Mouse (Mus musculus) right cerebral cortex, adult 2 months (tissue): ENCODE data around the gene Fgd3.

Experiments used
- DNase-seq, 2 experiments: peaks; one replicate each; pipeline ENCODE4 v3.0.0; 2021 to 2022; ENCODE audit warnings: low spot score in 2 of 2

Fgd3 gene

GRCm38 (mm10) chr13:49341012-49341830 lies 21.1 kb upstream of the Fgd3 start, which contains the start of gene Bicd2:
Bicd2 (plus strand) TSS chr13:49341585.
- DNase-seq = peak; percentile 96 to 97

- DNase-seq = peak in 1 of 2 experiments; percentile 61
These were observed 18.9 kb upstream of the Fgd3 start for GRCm38 (mm10) chr13:49338893-49339546.

- no peak for DNase-seq
These were observed 15.2 kb upstream of the Fgd3 start for GRCm38 (mm10) chr13:49335077-49335982.

DNA sequence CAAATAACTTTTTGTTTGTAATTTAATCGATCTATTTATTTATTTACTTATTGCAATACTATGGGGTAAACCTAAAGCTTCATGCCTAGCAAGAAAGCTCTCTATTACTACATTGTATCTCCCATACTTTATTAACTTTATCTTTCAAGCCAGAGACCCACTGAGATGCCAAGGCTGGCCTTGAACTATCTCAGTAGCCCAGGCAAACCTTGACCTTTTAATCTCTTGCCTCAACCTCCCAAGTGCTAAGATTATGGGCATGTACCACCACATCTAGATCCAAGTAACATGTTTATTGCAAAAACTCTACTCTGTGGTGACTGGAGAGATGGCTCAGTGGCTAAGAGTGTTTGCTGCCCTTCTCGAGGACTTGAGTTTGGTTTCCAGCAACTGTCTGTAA lies 13.1 kb upstream of the Fgd3 start:
- DNase-seq = no peak

- no peak for DNase-seq
These were observed 8.0 kb upstream of the Fgd3 start for GRCm38 (mm10) chr13:49328101-49328500.

DNA sequence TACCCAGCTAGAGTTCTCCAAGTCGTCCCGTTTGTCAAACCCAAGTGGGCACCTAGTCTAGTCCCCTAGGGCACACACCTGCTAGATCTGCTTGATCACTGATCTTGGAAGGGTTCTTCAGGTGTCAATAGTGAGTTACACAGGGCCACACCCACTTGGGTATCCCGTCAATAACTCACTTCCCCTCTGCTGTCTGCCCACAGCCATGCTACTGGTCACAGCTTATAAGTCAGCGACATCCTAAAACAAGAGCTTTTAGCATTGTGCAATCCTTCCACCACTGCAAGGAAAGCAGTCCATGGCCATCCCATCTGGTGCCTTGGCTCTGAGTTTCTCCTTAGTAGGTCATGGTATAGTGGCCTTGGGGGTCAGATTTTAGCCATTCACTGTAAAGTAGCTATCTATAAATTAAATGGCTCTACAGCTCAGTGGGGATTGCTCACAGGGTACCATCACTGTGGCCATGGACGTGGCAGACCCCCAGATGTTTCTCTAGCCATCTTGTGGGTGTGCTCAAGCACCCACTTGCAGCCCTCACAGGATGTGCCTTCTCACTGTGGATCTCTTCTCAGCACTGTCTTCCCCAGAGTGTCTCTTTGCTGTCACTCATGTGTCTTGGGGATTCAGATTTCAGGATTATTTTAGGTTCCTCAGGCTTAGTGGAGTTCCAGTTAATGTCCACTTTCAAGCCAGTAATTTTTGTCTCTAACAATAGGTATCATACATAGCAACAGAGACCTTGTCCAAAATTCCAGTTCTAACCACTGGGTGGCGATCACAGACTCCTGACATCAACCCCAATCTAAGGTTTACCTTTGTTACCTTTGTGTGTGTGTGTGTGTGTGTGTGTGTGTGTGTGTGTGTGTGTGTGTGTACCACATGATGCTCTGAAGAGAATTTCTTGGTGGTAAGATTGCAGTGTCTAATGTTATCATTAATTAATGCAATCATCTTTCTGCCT lies 6.4 kb upstream of the Fgd3 start:
- DNase-seq = peak; percentile 66 to 81

DNA sequence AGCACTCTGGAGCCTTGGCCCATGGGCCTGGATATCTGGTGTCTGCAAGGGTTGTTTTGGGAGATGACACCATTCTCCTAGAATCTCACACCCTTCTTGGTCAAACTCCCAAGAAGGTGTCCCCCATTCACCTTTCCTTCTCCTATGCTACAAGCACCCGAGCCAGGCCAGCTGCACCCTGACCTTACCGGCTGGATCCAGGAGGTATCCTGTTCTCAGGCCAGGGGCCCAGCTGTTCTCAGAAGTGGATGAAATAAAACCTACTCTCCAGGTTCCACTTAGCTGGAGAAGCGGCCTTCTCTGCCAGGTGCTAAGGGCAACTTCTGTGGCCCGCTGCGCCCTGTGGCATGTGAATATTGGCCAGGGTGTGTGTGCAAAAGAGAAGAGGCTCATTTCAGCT lies 4.8 kb upstream of the Fgd3 start:
- DNase-seq = no peak

DNA sequence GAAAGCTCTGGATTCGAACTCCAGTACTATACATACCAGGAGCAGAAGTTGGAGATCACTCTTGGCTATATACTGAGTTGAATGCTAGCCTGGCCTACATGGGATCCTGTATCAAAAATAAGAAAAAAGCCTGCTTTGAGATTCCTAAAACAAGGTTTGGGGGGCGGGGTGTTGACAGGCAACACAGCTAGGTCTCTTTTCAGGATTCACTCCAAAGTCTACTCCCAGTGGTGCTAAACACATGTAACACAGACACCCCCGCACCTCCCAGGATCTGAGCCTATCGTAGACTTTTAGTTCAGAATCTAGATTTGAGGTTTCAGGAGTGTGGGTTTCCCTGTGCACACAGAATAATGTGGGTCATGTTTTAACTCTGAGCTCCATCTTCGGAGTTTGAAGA lies 2.6 kb upstream of the Fgd3 start:
- DNase-seq = peak; percentile 76 to 81

DNA sequence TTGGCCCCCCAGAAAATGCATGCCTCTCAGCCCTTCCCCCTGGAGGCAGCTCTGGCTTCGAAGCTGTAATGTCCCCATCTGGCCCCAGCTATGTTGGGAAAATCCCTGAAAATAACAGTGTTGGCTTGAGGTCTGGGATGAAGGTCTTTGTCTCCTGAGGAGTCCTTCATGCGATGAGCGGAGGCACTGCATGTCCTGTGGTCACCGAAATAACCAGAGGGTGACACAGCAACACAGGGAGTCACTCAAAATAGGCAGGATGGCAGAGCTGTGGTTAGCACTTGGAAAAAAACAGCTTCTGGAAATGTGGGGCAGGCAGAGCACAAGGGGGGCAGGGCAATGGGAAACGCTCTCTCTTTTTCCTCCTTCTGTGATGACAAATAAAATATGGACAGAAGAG lies 2.1 kb upstream of the Fgd3 start:
- no peak for DNase-seq

DNA sequence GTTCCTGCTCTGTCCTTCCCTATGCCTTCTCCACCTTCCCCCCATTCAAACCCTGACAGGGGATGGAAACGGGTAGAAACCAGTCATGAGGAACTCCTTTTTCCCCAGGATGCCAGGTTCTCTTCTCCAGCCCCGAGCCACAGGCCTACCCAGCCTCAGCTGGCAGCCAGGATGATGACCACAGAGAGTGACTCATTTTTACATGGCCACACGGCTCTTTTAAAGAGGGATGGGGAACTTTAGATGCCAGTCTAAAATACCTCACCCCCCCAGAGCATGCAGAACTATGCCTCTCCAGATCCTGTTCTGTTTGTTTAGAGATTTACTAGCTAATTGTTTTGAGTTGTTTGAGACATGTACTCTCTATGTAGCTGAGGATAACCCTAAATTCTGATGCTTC lies 1.3 kb upstream of the Fgd3 start:
- DNase-seq = no peak

GRCm38 (mm10) chr13:49320514-49320913 lies 403 bp upstream of the Fgd3 start:
- no peak for DNase-seq

GRCm38 (mm10) chr13:49317914-49318313 lies 2.2 kb downstream of the Fgd3 start:
- DNase-seq = no peak

DNA sequence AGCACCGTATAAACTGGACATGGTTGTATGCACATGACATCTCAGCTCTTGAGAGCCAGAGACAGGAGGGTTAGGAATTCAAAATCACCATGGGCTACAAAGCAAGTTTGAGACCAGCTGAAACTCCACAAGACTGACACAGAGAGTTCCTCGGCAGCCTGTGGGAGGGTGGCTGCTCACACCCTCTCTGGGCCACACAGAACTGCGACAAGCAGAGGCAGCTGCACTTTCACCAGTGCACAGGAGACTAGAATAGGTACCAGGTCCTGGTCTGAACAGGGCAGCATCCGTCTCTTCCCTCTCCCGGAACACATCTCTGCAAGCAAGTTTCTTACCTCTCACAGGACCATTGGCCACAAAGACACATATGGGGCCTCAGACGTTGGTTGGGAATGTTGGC lies 2.6 kb downstream of the Fgd3 start:
- DNase-seq = no peak

- DNase-seq = no peak
These were observed 3.5 kb downstream of the Fgd3 start for GRCm38 (mm10) chr13:49316386-49317162.

DNA sequence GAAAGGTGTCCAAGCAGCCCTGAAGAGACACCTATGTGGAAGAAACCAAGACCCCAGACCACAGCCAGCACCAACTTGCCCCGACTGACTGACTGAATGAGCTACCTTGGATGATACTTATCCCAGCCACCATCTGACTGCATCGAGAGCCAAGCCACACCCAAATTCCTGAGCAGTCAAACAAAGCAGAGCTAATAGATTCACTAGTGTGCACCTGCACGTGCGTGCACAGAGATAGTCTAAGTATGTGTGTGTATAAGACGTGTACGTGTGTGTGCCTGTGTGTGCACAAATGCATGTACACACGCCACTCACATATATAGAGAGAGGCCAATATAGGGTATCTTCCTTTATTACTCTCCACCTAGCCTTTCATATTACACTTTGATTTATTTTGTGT lies 8.5 kb downstream of the Fgd3 start:
- DNase-seq = no peak

DNA sequence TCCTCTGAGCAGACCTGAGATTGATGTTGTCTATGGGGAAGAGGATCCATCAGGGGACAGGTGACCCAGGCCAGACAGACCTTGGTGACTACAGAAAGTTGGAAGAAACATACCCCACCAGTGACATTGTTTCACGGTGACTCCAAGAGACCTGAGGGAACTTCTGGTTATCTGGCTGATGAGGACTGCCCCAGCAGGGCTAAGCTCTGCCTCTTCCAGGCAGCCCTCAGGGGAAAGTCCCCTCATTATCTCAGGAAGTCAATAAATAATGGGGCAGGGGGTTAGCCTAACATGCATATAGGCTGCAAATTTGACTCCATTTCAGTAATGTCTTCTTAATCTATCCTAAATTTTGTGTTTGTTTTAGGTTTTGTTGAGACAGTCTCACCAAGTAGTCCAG lies 10.6 kb downstream of the Fgd3 start:
- DNase-seq = no peak

- DNase-seq = no peak
These were observed 11.2 kb downstream of the Fgd3 start for GRCm38 (mm10) chr13:49308861-49309403.

DNA sequence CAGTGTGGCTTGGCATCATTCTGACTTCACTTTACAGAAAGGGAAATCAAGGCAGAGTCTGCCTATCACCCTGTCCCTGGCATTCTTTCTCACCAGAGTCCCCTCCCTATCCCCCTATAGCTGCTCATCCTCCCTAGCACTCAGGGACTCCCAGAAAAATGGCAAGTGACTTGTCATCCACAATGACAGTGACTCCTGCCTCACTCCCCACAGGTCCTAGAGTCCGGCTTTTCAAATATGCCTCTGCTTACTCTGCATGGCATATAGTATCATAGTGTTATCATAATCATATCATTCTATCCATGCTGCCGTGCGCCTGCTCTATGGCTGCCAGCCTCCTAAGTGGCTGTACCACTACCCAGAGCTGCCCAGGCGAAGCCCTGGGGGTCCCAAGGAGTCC lies 11.9 kb downstream of the Fgd3 start:
- no peak for DNase-seq

- DNase-seq = no peak
These were observed 12.7 kb downstream of the Fgd3 start for GRCm38 (mm10) chr13:49307311-49307969.
